Mouse (Mus musculus) lung, embryonic 15.5 days (tissue): Measurements from ENCODE around the gene Cldn9. TPM values are rescaled to one million over a fixed set of nuclear protein-coding genes. Genes with fewer than 3 reads are reported as not detected.

Experiments used
- ATAC-seq: fragments of 200-750 bp; cut with Nextera tagmentation; 2 replicates; pipeline ENCODE4 v1.8.0; 2017; ENCODE audit warnings: moderate number of reproducible peaks, borderline replicate concordance; ENCODE audit not compliant: low FRiP score, low TSS enrichment; ENCODE audit errors: extremely low read depth
- H3K27ac ChIP-seq: fragments of 300-500 bp; sonication (generic); 2 replicates; pipeline ENCODE4 v1.5.1; 2015; ENCODE audit warnings: moderate library complexity, mild to moderate bottlenecking, inconsistent platforms
- H3K27me3 ChIP-seq: fragments of 300-500 bp; sonication (generic); 2 replicates; pipeline ENCODE4 v1.6.1; 2015; ENCODE audit warnings: inconsistent platforms
- H3K36me3 ChIP-seq: fragments of 300-500 bp; sonication (generic); 2 replicates; pipeline ENCODE4 v1.6.1; 2015; ENCODE audit warnings: inconsistent platforms
- H3K4me1 ChIP-seq: fragments of 300-500 bp; sonication (generic); 2 replicates; pipeline ENCODE4 v1.6.1; 2015; ENCODE audit warnings: inconsistent platforms
- H3K4me2 ChIP-seq: fragments of 300-500 bp; sonication (generic); 2 replicates; pipeline ENCODE4 v1.6.1; 2015; ENCODE audit warnings: inconsistent platforms, mild to moderate bottlenecking, moderate library complexity
- H3K4me3 ChIP-seq: fragments of 300-500 bp; sonication (generic); 2 replicates; pipeline ENCODE4 v1.5.1; 2015; ENCODE audit warnings: mild to moderate bottlenecking, inconsistent platforms
- H3K9ac ChIP-seq: fragments of 300-500 bp; sonication (generic); 2 replicates; pipeline ENCODE4 v1.6.1; 2015; ENCODE audit warnings: inconsistent platforms
- H3K9me3 ChIP-seq: fragments of 300-500 bp; sonication (generic); 2 replicates; pipeline ENCODE4 v1.6.1; 2016; ENCODE audit warnings: inconsistent platforms
- WGBS: fragments of 180-500 bp; shearing (Covaris S2); methylation state at CpG from one replicate; pipeline ENCODE4 v1.1.7; 2015; 5-methylcytosine and 5-hydroxymethylcytosine counted together
- polyA plus RNA-seq: library from polyadenylated mRNA; unstranded; fragments of >200 nt; fragmentation: Nextera tagmentation; extraction: Ambion mirVana; gene quantifications from 2 replicates; pipeline ENCODE4 v1.2.1, GENCODE M21; 2015

Gene Cldn9
- polyA plus RNA-seq, result 4.4 and 4.8 TPM in 2 replicates

GRCm38 (mm10) chr17:23683856-23684672 is at the start of gene Cldn9:
Cldn9 (minus strand) TSS chr17:23684026.
- 21% methylated on average over 15 of the region's 15 CpGs for WGBS
- H3K36me3 ChIP-seq, result no peaks in the 10 kb centered on the region
- peak; percentile 58 for ATAC-seq
- H3K9ac ChIP-seq, result no peak within 1 kb of the TSS
- H3K9me3 ChIP-seq, result no peaks in the 10 kb centered on the region
- H3K4me1 ChIP-seq, result peaks cover 37% of the 10 kb centered on the region
- H3K4me2 ChIP-seq, result peak within 1 kb of the TSS; percentile 34
- 0 out of 2 replicates have a peak within 1 kb of the TSS, but pooled peaks have one; percentile 1 for H3K4me3 ChIP-seq
- peak within 1 kb of the TSS; percentile 61 for H3K27ac ChIP-seq
- peaks cover 55% of the 10 kb centered on the region for H3K27me3 ChIP-seq

- Histone ChIP-seq H3K27me3 (no peaks in the 10 kb centered on the region), H3K36me3 (peaks cover 8% of the 10 kb centered on the region; the same call in 1 of the 2 replicates), H3K9ac (no peak overlapping the region), H3K4me1 (peaks cover 34% of the 10 kb centered on the region), H3K27ac (no peak overlapping the region), H3K9me3 (no peaks in the 10 kb centered on the region), H3K4me2 (no peak overlapping the region), H3K4me3 (no peak overlapping the region)
- 42% methylated on average over 1 of the region's 1 CpGs for WGBS
- ATAC-seq, result no peak
Observed at GRCm38 (mm10) chr17:23730441-23730840, 46.6 kb upstream of the Cldn9 start.

GRCm38 (mm10) chr17:23726758-23727142 is 42.9 kb upstream of the Cldn9 start:
- H3K9ac ChIP-seq, result peak overlapping the region; percentile 89
- H3K4me2 ChIP-seq, result peak overlapping the region; percentile 71
- H3K36me3 ChIP-seq, result no peaks in the 10 kb centered on the region
- H3K4me1 ChIP-seq, result peaks cover 19% of the 10 kb centered on the region
- no peaks in the 10 kb centered on the region for H3K27me3 ChIP-seq
- peak; percentile 94 for ATAC-seq
- peak overlapping the region; percentile 97 for H3K4me3 ChIP-seq
- H3K9me3 ChIP-seq, result no peaks in the 10 kb centered on the region
- peak overlapping the region; percentile 98 for H3K27ac ChIP-seq
- WGBS, result under 1% methylated on average over 20 of the region's 20 CpGs

GRCm38 (mm10) chr17:23725999-23726757 is 42.4 kb upstream of the Cldn9 start, which contains the start of gene Pkmyt1:
Pkmyt1 (plus strand) TSS chr17:23726336.
- H3K9me3 ChIP-seq, result no peaks in the 10 kb centered on the region
- H3K27ac ChIP-seq, result peak within 1 kb of the TSS; percentile 98
- no peaks in the 10 kb centered on the region for H3K36me3 ChIP-seq
- under 1% methylated on average over 72 of the region's 73 CpGs for WGBS
- peak within 1 kb of the TSS; percentile 71 for H3K4me2 ChIP-seq
- no peaks in the 10 kb centered on the region for H3K27me3 ChIP-seq
- peaks cover 19% of the 10 kb centered on the region for H3K4me1 ChIP-seq
- peak; percentile 94 for ATAC-seq
- H3K4me3 ChIP-seq, result peak within 1 kb of the TSS; percentile 97
- H3K9ac ChIP-seq, result peak within 1 kb of the TSS; percentile 89

GRCm38 (mm10) chr17:23725477-23725876 is 41.7 kb upstream of the Cldn9 start:
- 0 out of 2 replicates have a peak overlapping the region, but pooled peaks have one; percentile 46 for H3K9ac ChIP-seq
- no peaks in the 10 kb centered on the region for H3K9me3 ChIP-seq
- H3K27ac ChIP-seq, result peak overlapping the region; percentile 77
- H3K4me1 ChIP-seq, result peaks cover 19% of the 10 kb centered on the region
- WGBS, result 45% methylated on average over 4 of the region's 4 CpGs
- no peaks in the 10 kb centered on the region for H3K27me3 ChIP-seq
- peak overlapping the region; percentile 97 for H3K4me3 ChIP-seq
- peak overlapping the region; percentile 71 for H3K4me2 ChIP-seq
- ATAC-seq, result no peak
- no peaks in the 10 kb centered on the region for H3K36me3 ChIP-seq

- no peak within 1 kb of the TSS for H3K9ac ChIP-seq
- peaks cover 15% of the 10 kb centered on the region for H3K4me1 ChIP-seq
- no peak within 1 kb of the TSS for H3K4me2 ChIP-seq
- WGBS, result 37% methylated on average over 7 of the region's 7 CpGs
- no peaks in the 10 kb centered on the region for H3K9me3 ChIP-seq
- H3K27me3 ChIP-seq, result no peaks in the 10 kb centered on the region
- no peaks in the 10 kb centered on the region for H3K36me3 ChIP-seq
- H3K27ac ChIP-seq, result no peak within 1 kb of the TSS
- ATAC-seq, result no peak
- no peak within 1 kb of the TSS for H3K4me3 ChIP-seq
Observed at GRCm38 (mm10) chr17:23722376-23723125, 38.7 kb upstream of the Cldn9 start, which contains the start of gene 1520401A03Rik. 1520401A03Rik (minus strand) TSS chr17:23722783.

GRCm38 (mm10) chr17:23721886-23722285 is 38.1 kb upstream of the Cldn9 start:
- no peak overlapping the region for H3K27ac ChIP-seq
- no peaks in the 10 kb centered on the region for H3K9me3 ChIP-seq
- peaks cover 8% of the 10 kb centered on the region for H3K4me1 ChIP-seq
- no peaks in the 10 kb centered on the region for H3K36me3 ChIP-seq
- H3K9ac ChIP-seq, result no peak overlapping the region
- 81% methylated on average over 2 of the region's 2 CpGs for WGBS
- no peak overlapping the region for H3K4me3 ChIP-seq
- H3K27me3 ChIP-seq, result no peaks in the 10 kb centered on the region
- no peak for ATAC-seq
- no peak overlapping the region for H3K4me2 ChIP-seq

- ATAC-seq, result no peak
- no peak overlapping the region for H3K4me3 ChIP-seq
- WGBS, result 14% methylated on average over 1 of the region's 1 CpGs
Observed at GRCm38 (mm10) chr17:23719455-23719854, 35.6 kb upstream of the Cldn9 start.

GRCm38 (mm10) chr17:23717003-23717402 is 33.2 kb upstream of the Cldn9 start:
- Histone ChIP-seq H3K4me3 (no peak overlapping the region), H3K9ac (no peak overlapping the region), H3K9me3 (no peaks in the 10 kb centered on the region), H3K27me3 (no peaks in the 10 kb centered on the region), H3K4me2 (no peak overlapping the region), H3K27ac (no peak overlapping the region), H3K4me1 (no peaks in the 10 kb centered on the region), H3K36me3 (no peaks in the 10 kb centered on the region)
- 0 out of 2 replicates have a peak, but pooled peaks have one; percentile 7 for ATAC-seq
- 53% methylated on average over 2 of the region's 2 CpGs for WGBS

More at GRCm38 (mm10) chr17:23719455-23719854, 35.6 kb upstream of the Cldn9 start:
- Histone ChIP-seq H3K27ac (no peak overlapping the region), H3K36me3 (no peaks in the 10 kb centered on the region), H3K4me1 (no peaks in the 10 kb centered on the region), H3K4me2 (no peak overlapping the region), H3K9me3 (no peaks in the 10 kb centered on the region), H3K27me3 (no peaks in the 10 kb centered on the region), H3K9ac (no peak overlapping the region)

- Histone ChIP-seq H3K9me3 (no peaks in the 10 kb centered on the region), H3K4me3 (no peak overlapping the region), H3K9ac (no peak overlapping the region), H3K4me1 (no peaks in the 10 kb centered on the region), H3K27me3 (peaks cover under 1% of the 10 kb centered on the region; the same call in 1 of the 2 replicates), H3K27ac (no peak overlapping the region), H3K36me3 (no peaks in the 10 kb centered on the region), H3K4me2 (no peak overlapping the region)
- 2% methylated on average over 3 of the region's 3 CpGs for WGBS
- ATAC-seq, result no peak
Observed at GRCm38 (mm10) chr17:23706212-23706611, 22.4 kb upstream of the Cldn9 start.

GRCm38 (mm10) chr17:23705525-23706104 is 21.8 kb upstream of the Cldn9 start:
- no peak overlapping the region for H3K9ac ChIP-seq
- no peak overlapping the region for H3K4me3 ChIP-seq
- H3K27ac ChIP-seq, result no peak overlapping the region
- 77% methylated on average over 7 of the region's 7 CpGs for whole genome bisulfite sequencing
- no peaks in the 10 kb centered on the region for H3K4me1 ChIP-seq
- no peak for ATAC-seq
- peaks cover 6% of the 10 kb centered on the region; the same call in 1 of the 2 replicates for H3K27me3 ChIP-seq
- H3K36me3 ChIP-seq, result no peaks in the 10 kb centered on the region
- H3K4me2 ChIP-seq, result no peak overlapping the region
- H3K9me3 ChIP-seq, result no peaks in the 10 kb centered on the region
